Comparison of ENCODE assay signal across 8 mouse cellular contexts in genomic region chr12:118457493-118458408, GRCm38 (mm10).
DNase-seq lines count a peak whose midpoint lies in the region; ATAC-seq lines count a peak whose summit lies in the region.

No protein-coding gene starts in this region.

- peak overlapping the region; percentile 28 for H3K4me3 ChIP-seq in embryonic facial prominence, embryonic 14.5 days (ENCODE audit: low read depth, low read length)
- H3K4me3 ChIP-seq in liver, embryonic 16.5 days (ENCODE audit: low read depth, low read length): no peak overlapping the region
- H3K4me3 ChIP-seq in neural tube, embryonic 15.5 days (replicated peaks): peak overlapping the region; percentile 26

- intact Hi-C loops in heart, postnatal 14 days (cut with DNase I): loop anchor here (2.0 to 5.0 kb wide), 2 partner anchors 397 to 635 kb away; no protein-coding TSS in a partner anchor

- H3K9me3 ChIP-seq in embryonic facial prominence, embryonic 14.5 days (ENCODE audit: control insufficient read depth, low read length): no peaks in the 10 kb centered on the region
- no peaks in the 10 kb centered on the region for H3K9me3 ChIP-seq in liver, embryonic 16.5 days (replicated peaks; ENCODE audit: control insufficient read depth, low read length)
- H3K9me3 ChIP-seq in neural tube, embryonic 15.5 days (replicated peaks): no peaks in the 10 kb centered on the region

- peak overlapping the region; percentile 50 for H3K4me2 ChIP-seq in embryonic facial prominence, embryonic 14.5 days (ENCODE audit: low read depth, low read length)
- peak overlapping the region; percentile 41 for H3K4me2 ChIP-seq in liver, embryonic 16.5 days (ENCODE audit: low read depth, low read length)
- H3K4me2 ChIP-seq in neural tube, embryonic 15.5 days: peak overlapping the region; percentile 50

- peak; percentile 91 for ATAC-seq in embryonic facial prominence, embryonic 14.5 days (ENCODE audit: low read depth)
- peak; percentile 50 for ATAC-seq in liver, embryonic 16.5 days (ENCODE audit: low read depth)
- peak; percentile 93 for ATAC-seq in neural tube, embryonic 15.5 days (ENCODE audit: low FRiP score)

- 9% methylated on average over 36 of the region's 36 CpGs for WGBS in embryonic facial prominence, embryonic 14.5 days
- 10% methylated on average over 36 of the region's 36 CpGs for WGBS in liver, embryonic 16.5 days (ENCODE audit: insufficient replicate concordance)
- 10% methylated on average over 36 of the region's 36 CpGs for WGBS in neural tube, embryonic 15.5 days

- 0 out of 2 replicates have a peak overlapping the region, but pooled peaks have one; percentile 30 for H3K9ac ChIP-seq in embryonic facial prominence, embryonic 14.5 days (ENCODE audit: low read depth, low read length)
- no peak overlapping the region for H3K9ac ChIP-seq in liver, embryonic 16.5 days (ENCODE audit: low read depth, low read length)
- H3K9ac ChIP-seq in neural tube, embryonic 15.5 days (replicated peaks): no peak overlapping the region

- peak; percentile 7 for DNase-seq in CD4-positive helper T cell, adult 2 months (ENCODE audit: low read depth, low spot score)
- DNase-seq in adrenal gland, postnatal 4 days (ENCODE audit: low spot score in 2 of 2): peak; percentile 12 to 35
- peak; percentile 81 for DNase-seq in embryonic facial prominence, embryonic 14.5 days (ENCODE audit: low spot score)
- peak; percentile 48 to 74 for DNase-seq in heart, postnatal 14 days
- DNase-seq in layer of hippocampus, adult 11-12 months (ENCODE audit: low spot score): peak; percentile 63
- peak; percentile 69 for DNase-seq in thymus, postnatal 4 days

- H3K27ac ChIP-seq in embryonic facial prominence, embryonic 14.5 days (replicated peaks; ENCODE audit: low read depth, low read length): no peak overlapping the region
- no peak overlapping the region for H3K27ac ChIP-seq in liver, embryonic 16.5 days (ENCODE audit: low read length)
- H3K27ac ChIP-seq in neural tube, embryonic 15.5 days (replicated peaks): no peak overlapping the region

- H3K4me1 ChIP-seq in embryonic facial prominence, embryonic 14.5 days (ENCODE audit: control insufficient read depth, insufficient read depth, low read length): no peaks in the 10 kb centered on the region
- no peaks in the 10 kb centered on the region for H3K4me1 ChIP-seq in liver, embryonic 16.5 days (ENCODE audit: control insufficient read depth, low read depth, low read length)
- H3K4me1 ChIP-seq in neural tube, embryonic 15.5 days: peaks cover 3% of the 10 kb centered on the region; the same call in 1 of the 2 replicates

- H3K36me3 ChIP-seq in embryonic facial prominence, embryonic 14.5 days (ENCODE audit: control insufficient read depth, insufficient read depth, low read length): no peaks in the 10 kb centered on the region
- H3K36me3 ChIP-seq in liver, embryonic 16.5 days (ENCODE audit: control insufficient read depth, insufficient read depth): no peaks in the 10 kb centered on the region
- H3K36me3 ChIP-seq in neural tube, embryonic 15.5 days: no peaks in the 10 kb centered on the region

- H3K27me3 ChIP-seq in embryonic facial prominence, embryonic 14.5 days (replicated peaks; ENCODE audit: control insufficient read depth, insufficient read depth, low read length): peaks cover 55% of the 10 kb centered on the region
- H3K27me3 ChIP-seq in liver, embryonic 16.5 days (ENCODE audit: control insufficient read depth, insufficient read depth, low read depth, low read length): peaks cover 8% of the 10 kb centered on the region
- H3K27me3 ChIP-seq in neural tube, embryonic 15.5 days (replicated peaks): peaks cover 48% of the 10 kb centered on the region

Comparison
In these comparisons a context has a peak if more than half of its experiments do, and no peak if none do; other contexts are left out.
1. DNase-seq: peak in every context shown above with its lines; median percentile 81 in embryonic facial prominence, embryonic 14.5 days; 69 in thymus, postnatal 4 days; 63 in layer of hippocampus, adult 11-12 months; 61 in heart, postnatal 14 days; 24 in adrenal gland, postnatal 4 days; 7 in CD4-positive helper T cell, adult 2 months.